Mouse (Mus musculus) spleen, postnatal 10 days (tissue): ENCODE measurements around the gene Anapc2.

ENCODE experiments used
- DNase-seq, 2 experiments: peaks; one replicate each; pipeline ENCODE4 v3.0.0; 2021 to 2022; ENCODE audit warnings: low spot score in 2 of 2

Anapc2 gene

DNA sequence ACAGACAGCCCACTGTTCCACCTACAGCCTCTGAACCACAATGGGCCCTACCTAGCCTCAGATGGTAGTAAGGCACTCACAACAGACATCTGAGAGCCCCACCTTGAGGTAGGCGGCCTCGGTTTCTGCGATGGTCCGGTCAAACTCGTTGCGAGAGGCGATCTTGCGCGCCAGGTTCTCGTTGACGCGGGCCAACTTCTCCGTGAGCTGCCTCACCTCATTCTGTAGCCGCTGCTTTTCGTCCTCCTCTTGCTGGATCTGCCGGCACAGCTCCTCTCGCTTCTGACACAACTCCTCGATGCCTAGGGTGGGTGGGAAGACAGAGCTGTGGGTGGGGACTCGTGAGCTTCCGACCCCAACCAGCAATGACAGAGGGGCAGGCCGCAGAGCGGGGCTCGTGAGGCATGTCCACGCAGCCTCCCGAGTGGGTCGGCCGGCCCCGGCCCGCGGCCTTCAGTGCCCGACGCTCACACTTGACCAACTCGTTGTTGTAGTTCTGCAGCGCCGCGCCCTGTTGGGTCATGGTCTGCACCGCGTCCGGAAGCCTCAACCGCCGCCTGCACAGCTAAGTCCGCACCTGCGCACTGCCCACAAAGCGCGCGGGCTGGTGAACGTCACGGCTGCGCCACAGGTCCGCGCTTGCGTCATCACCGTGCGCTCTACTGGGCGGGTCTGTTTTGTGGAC, at the start of gene Anapc2, which contains the start of gene Ssna1:
TSS of gene Anapc2 (plus strand) at position 652 of the 685 bp plus-strand sequence.
TSS of gene Ssna1 (minus strand) at position 612 of the 685 bp plus-strand sequence.
- peak; percentile 98 to 99 for DNase-seq

DNA sequence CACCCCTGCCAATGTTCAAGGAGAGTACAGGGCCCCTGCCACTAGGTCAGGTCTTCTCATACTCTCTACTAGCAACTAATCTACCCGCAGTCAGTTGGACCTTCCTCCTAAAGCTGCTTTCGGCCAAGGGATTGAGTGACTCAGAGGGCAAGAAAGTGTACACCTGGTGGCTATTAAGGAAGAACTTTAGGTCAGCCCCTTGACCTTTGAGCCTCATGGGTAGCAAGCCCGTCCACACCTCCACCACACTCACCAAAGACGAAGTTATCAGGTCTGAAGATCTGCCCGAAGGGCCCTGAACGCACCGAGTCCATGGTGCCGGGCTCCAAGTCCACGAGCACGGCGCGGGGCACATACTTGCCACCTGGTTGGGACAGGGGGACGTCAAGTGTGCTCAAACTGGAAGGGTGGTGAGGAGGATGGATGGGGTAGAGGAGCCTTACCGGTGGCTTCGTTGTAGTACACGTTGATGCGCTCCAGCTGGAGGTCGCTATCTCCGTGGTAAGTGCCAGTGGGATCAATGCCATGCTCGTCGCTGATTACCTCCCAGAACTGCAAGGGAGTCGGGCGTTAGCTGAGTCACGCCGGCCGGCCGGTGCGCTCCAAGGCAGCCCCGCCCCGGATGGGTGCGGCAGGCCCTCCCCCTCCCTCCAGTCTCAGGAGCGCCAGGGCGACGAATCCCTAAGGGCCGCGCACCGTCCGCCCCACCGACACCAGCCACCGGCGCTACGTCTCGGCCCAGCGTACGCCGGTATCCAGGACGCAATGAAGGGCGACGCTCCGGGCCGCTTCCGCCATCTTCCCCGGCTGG, 48.4 kb upstream of the Anapc2 start:
- peak; percentile 86 to 94 for DNase-seq

DNA sequence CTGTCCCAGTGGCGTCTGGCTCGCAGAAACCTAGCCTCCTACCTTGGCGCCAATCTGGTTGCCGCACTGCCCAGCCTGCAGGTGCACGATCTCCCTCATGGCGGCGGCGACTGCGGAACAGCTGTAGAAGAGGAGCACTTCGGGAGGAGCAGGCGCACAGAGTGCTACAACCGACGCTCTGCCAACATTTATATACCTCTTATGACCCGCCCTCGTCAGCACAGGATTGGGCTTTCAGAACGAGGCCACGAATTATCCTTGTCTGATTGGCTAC, 47.8 kb upstream of the Anapc2 start, which contains the start of gene Tubb4b:
TSS of gene Tubb4b (minus strand) at position 211 of the 274 bp plus-strand sequence.
- peak in 1 of 2 experiments; percentile 91 for DNase-seq

DNA sequence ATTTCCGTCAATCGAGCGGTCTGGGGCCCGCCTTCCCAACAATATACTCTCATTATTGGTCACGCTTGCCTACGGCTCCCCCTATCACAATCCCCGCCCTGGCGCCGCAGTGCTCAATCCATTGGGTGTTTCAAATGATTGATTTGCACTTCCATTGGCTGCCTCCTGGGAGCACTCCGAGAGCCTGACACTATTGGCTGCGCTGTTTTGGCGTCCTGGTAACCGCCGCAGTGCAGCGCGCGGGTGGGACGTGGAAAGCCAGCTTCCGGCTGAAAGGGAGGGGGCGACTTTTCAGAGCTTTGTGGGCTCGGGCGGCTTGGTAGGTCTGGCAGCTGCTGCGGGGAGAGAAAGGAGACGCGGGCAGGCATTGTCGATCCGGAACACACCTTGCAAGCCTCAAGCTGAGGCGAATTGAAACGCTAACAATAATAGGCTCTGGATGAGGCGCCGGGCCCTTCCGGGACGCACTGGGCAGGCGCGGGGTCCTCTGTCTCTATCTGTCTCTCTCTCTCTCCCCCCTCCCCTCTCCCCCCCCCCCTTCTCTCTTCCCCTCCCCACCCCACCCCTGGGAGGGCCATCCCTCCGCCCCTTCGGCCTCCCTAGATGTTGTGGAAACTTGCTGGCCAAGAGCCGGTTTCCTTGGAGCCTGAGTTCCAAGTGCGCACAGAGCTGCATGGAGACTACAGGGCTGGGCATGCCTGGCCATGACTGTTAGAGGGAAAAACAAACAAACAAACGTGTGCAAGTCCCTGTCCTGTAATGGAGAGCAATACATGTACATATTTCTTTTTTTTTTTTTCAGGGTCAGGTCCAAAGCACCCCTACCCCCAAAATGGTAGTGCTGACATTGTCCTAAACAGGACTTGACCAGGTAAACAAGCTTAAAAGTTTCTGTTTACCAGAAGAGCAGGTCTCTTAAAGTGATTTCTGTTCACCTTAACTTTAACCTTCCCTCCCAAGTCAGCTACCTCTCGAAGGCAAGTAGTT, 47.2 kb upstream of the Anapc2 start:
- peak in 1 of 2 experiments; percentile 96 for DNase-seq

DNA sequence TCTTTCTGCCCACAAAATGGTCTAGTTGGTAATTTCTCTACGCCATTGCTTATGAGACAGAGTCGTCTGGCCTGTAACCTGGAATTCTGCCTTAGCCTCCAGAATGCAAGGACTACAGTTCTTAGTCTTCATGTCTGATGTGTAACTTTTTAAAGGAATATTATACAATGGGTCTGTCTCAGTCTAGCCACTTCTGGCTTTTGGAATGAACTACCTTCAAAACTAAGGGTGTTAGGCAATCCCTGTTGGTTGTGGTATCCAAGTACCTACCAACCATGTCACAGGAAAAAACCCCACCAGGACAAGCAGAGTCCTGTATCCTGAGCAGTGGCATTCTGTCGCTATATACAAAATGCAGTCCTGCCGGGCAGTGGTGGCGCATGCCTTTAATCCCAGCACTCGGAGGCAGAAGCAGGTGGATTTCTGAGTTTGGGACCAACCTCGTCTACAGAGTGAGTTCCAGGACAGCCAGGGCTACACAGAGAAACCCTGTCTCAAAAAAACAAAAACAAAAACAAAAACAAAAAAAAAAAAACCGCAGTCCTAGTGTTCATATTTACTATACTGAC, 46.4 kb upstream of the Anapc2 start:
- no peak for DNase-seq

DNA sequence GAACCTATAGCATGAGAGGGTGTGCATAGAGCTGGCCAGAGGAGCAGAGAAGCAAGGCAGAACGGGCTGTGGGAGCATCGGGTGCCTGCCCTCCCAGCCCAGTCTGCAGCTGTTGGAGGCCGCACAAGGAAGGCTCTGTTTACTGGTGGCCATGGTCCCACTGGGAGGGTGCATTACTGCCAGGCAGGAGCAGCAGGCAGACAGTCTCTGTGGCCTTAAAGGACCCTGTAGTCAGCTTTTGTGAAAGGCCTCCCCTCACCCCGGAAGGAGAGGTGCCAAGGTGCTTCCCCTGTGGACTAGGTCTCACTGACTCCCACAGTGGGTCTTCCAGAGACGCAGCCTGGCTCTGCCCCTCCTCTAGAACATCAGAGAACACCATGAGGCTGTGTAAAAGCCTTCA, 45.4 kb upstream of the Anapc2 start:
- DNase-seq = no peak

DNA sequence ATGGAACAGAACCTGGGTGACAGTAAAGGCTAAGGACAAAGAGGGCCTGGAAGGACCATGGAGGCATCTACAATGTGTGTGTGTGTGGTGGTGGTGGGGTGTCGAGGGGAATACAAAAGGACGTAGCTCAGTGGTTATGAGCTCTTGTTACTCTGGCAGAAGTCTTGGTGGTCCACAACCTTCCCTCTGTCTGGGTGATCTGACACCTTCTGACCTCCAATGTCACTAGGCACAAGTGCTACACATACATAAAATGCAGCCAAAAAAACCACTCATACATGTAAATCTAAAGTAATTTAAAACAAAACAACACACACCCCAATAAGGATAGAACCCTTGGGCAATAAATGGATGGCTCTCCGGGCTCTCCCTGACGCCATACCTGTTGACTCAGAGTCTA, 44.9 kb upstream of the Anapc2 start:
- DNase-seq = no peak

DNA sequence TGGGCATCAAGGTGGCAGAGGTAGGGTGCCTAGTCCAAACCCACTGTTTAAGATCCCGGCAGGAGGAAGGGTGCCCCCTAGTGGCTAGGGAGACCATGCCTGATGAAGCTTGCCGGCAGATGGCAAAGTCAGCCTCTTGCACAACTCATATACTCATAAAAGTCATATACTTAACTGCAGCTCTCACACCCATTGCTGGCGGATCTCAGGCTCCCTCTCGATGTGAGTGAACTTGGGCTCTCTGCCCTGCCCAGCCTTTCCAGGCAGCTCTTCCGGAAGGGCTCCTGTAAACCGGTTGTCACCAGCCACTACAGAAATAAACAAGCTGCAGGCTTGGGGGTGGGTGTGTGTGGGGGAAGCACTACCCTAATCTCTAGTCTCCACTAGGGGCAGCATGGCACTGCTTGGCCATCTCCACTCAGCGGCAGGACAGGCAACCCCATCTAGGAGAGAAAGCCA, 43.8 kb upstream of the Anapc2 start:
- DNase-seq = peak; percentile 90 to 94

DNA sequence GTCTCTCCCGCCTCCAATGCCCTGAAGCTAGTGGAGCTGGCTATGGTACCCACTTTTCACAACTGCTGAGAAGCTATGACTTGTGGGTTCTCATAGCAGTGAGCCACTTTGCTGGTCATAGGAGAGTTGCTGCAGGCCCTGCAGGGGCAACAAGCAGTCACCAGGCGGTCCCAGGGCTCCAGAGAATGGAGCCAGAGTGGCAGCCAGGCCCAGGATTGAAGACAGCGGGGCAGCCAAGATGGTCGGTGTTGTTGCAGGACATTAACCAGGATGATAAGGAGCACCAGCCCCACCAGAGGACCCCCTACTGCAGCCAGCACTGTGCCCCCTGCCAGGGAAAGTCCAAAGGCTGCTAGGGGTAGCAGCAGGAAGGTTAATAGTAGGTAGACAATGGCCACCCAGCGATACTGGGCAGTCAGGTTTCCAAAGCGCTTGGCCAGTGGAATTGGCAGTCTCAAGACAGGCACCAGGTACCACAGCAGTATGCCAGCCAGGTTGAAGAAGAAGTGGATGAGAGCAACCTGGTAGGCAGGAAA, 43.2 kb upstream of the Anapc2 start:
- no peak for DNase-seq

DNA sequence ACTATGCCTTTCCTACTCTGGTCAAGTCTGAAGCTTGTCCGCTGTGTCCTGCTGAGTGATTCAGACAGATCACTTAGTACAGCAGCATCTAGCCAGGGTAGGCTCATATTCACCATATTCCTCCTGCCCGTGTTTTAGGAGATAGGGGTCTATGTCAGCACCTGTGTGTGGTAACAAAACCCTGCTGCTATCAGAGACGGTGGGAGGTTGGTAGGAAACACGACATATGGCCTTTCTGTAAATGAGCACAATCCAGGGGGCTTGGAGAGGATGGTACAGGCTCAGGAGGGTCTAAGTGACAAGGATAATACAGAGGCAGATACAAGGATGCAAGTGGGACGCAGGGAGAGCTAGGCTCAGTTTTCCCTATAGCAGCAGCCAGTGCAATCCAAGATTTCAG, 42.7 kb upstream of the Anapc2 start:
- DNase-seq = no peak

DNA sequence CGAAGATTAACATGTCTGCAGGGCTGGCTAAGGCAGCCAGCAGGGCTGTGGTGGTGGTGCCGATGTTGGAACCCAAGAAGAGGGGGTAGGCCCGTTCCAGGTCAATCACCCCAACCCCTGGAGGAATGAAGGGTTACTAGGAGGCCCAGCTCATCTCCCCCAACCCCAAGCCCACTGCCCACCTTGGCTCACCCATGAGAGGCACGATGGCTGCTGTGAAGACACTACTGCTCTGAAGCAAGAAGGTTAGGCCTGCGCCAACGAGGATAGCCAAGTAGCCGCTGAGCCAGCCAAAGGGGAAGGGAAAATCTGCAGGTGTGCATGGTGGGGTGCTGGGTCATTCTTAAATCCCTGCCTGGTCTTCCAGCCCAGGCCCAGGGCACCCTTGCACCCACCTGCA, 41.7 kb upstream of the Anapc2 start:
- no peak for DNase-seq

DNA sequence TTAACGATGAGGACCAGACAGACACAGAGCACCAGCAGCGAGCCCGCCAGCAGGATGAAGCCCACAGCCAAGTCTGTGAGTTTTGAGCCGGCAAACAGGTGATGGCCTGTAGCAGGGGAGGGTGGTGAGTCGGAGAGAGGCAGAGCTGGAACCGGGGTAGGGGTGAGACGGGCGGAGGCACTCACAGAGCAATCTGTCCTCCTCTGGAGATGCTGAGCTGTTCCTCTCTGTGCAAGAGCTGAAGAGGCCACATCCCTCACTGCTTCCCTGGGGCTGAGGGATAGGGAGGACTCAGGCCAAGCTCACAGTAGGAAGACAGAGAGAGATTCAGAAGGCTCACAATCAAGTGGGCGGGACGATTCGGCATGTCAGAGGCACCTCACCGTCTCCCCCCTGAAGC, 41.2 kb upstream of the Anapc2 start:
- DNase-seq = no peak

DNA sequence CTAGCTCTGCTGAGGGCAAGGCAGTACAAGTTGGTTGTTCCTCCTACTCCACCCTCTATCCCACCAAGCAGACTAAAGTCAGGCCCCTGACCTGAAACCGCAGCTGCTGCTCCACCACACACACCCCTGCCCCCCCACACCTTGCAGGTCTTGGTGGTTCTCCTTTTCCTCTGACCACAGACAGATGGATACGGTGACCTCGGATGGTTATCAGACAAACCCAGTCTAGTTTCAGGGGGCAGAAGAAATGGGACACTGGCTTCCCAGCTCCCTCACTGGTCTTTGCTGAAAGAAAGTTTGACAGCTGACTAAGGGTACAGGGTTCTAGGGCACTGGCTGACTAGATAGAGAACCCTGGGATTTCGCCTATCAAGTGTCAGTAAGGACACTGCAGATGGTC, 38.9 kb upstream of the Anapc2 start:
- no peak for DNase-seq

DNA sequence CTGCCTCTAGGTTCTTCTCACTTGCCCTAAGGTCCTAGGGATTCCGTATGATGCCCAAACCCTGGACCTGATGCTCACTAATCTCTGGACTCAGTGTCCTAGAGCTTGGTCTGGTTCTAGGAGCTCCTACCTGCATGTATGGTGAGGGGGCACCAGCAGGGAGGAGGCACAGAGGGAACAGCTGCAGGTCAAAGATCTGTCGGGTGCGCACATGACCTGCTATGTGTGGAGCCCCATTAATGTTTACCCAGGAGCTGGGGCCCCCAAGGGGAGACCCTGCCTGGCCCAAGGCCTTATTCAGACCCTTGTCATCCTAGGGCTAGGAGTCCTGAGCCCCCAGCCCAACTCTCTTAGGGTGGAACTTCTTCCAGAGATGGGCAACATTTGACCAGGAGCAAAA, 38.2 kb upstream of the Anapc2 start, which contains the start of gene Slc34a3:
TSS of gene Slc34a3 (minus strand) at position 315 of the 400 bp plus-strand sequence.
- DNase-seq = no peak

DNA sequence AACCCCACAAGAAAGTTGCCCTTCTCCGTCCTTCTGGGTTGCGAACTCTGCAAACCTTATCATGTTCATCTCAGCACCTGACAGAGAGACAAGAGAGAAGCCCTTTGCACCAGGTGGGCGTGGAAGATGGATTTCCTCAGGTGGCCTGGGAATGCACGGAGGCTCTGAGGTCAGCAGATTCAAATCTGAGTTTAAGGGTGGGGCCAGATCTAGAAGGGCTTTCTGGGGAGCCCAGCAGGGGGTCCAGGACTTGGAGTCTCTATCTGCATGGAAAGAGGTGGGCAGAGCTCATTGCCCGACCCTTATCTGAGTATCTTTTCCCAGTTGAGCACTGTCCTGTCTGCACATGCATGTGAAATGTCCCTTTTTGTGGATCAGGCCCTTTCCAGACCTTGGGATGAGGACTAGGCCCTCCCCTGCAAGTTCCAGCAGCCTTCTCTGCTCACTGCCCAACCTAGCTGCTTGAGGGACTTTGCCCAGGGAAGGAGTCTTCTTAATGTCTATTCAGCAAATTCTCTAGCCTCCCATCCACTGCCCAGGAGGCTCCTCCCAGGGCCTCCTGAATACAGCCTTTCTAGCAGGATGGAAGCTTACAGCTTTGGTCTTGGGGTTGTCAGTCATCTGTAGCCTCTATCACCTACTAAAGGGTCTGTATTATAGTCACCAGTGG, 37.6 kb upstream of the Anapc2 start:
- no peak for DNase-seq

DNA sequence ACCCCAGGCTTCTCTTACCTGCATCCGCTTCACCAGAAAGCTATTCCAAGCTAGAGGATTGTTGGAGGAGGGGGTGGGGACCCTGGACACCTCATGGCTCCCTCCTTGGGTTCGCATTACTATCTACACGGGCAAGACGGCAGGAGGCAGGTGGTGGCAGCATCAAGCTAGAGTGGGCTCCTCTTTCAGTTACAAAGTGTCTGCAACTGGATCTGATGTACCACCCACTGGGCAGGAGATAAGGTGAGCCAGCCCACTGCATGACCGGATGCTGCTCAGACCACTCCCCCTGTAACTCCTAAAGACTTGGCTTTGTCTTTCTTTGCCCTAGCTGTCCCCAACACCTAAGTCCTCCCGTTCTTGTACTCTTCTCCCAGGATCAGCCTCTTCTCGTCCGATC, 35.7 kb upstream of the Anapc2 start, which contains the start of gene Rnf224:
TSS of gene Rnf224 (minus strand) at position 174 of the 400 bp plus-strand sequence.
- DNase-seq = no peak

DNA sequence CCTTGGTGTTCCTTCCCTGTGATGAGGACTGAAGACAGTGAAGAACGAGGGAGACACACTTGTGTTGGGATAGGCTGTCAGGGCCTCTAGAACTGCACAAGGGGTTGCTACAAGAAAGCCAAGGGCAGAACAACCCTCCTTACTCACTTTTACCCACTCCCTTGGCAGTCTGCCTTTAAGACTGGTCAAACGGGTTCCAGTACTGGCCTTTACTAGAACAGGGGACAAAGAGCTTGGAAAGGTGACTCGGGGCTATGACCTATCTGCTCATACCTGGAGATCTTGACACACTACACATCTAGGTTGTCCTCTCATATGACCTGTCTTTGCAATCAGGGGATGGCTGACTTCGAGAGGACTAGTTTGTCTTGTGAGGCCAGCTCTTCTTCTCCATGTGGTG, 34.8 kb upstream of the Anapc2 start:
- no peak for DNase-seq

DNA sequence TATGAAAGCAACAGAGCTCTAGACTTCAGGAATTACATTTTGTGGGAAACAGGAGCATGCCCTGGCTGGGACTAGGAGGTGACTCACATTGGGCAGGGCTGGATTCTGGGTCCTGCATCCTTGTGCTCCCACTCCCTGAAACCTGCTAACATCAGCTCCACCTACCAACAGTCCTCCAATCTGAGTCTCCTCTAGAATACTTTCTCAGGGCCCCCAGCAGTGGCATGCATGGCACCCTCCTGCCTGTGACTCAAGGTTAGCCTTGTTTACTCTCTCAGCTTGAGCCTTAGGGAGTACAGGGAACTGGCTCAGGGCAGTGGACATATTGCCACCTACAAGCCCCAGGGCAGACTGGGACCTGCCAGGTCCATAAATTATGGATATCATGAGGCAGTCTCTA, 34.2 kb upstream of the Anapc2 start:
- no peak for DNase-seq

DNA sequence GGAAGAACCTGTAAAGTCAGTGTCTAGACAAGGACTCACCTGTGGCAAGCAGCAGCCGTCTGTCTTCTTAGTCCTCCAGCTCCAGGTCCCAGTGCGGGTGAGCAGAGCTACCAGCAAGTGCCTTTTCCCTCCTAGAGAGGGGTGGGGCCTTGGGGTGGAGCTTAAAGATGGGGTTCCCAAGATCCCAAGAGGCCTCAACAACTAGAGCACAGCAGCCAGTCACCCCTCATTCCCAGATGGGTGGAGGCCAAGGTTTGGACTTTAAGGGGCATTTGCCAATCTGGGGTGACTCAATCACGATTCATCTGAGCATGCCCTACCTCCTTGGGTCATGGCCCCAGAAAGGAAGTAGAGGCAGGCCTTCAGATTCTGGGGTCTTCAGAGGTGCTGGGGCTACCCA, 32.5 kb upstream of the Anapc2 start:
- no peak for DNase-seq

DNA sequence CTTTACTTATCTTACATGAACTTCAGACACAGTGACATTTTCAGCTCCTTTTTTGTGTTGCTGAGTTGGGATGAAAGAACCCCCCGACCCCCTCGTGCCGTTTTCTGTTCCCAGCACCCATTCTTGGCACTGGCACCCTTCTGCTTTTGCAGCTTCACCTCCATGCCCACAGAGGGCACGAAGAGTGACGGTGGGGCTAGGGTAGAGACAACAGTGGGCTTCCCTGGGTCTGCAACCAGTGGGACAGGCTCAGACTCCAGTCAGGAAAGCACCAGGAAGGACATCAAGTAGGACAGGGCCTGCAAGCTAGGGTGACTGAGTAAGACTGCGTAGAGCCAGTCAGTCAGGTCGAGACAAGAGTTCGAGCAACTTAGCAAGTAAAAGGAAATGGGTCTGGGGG, 32.0 kb upstream of the Anapc2 start:
- no peak for DNase-seq
